Mouse (Mus musculus) heart, adult 2 months (tissue): Measurements from ENCODE around the gene Grin1. TPM values are rescaled to one million over a fixed set of nuclear protein-coding genes. Genes with fewer than 3 reads are reported as not detected.
A peak's percentile ranks its signal among the peaks of the same experiment; 100 is the strongest.

Source experiments
- DNase-seq, 2 experiments: peaks; one replicate each; pipeline ENCODE4 v3.0.0; 2021
- H3K27ac ChIP-seq: fragments of 200-600 bp; 2 replicates; pipeline ENCODE4 v1.8.1; 2022
- H3K27me3 ChIP-seq: fragments of 200-500 bp; 2 replicates; pipeline ENCODE4 v1.6.1; 2012; ENCODE audit warnings: mild to moderate bottlenecking, low read length, inconsistent platforms, mixed read lengths; ENCODE audit not compliant: control insufficient read depth, insufficient read depth
- H3K36me3 ChIP-seq: fragments of 200-500 bp; 2 replicates; pipeline ENCODE4 v1.6.1; 2012; ENCODE audit warnings: low read length, inconsistent platforms; ENCODE audit not compliant: control insufficient read depth, insufficient read depth
- H3K4me1 ChIP-seq: fragments of 200-500 bp; 2 replicates; pipeline ENCODE4 v1.6.1; 2011; ENCODE audit warnings: low read length; ENCODE audit not compliant: control insufficient read depth, insufficient read depth
- H3K4me3 ChIP-seq: fragments of 200-600 bp; 2 replicates; pipeline ENCODE4 v1.8.1; 2022
- H3K79me2 ChIP-seq: fragments of 200-500 bp; replicated peaks from 2 replicates; pipeline ENCODE4 v1.6.1; 2012; ENCODE audit warnings: mild to moderate bottlenecking, inconsistent platforms, low read length, moderate library complexity, mixed read lengths; ENCODE audit not compliant: control insufficient read depth, insufficient read depth
- H3K9ac ChIP-seq: fragments of 200-500 bp; 2 replicates; pipeline ENCODE4 v1.6.1; 2012; ENCODE audit warnings: low read depth, mild to moderate bottlenecking, control low read depth, inconsistent platforms, low read length, mixed read lengths
- CTCF ChIP-seq: fragments of 200-600 bp; IDR thresholded peaks from 2 replicates; pipeline ENCODE4 v1.8.1; 2022; ENCODE audit warnings: antibody characterized with exemption, mild to moderate bottlenecking, moderate library complexity
- EP300 ChIP-seq: fragments of 200-500 bp; IDR thresholded peaks from 2 replicates; pipeline ENCODE4 v1.6.1; 2011; ENCODE audit warnings: low read depth, low read length, control low read depth; ENCODE audit not compliant: insufficient read depth
- POLR2A ChIP-seq: fragments of 200-500 bp; IDR thresholded peaks from 2 replicates; pipeline ENCODE4 v1.6.1; 2011; ENCODE audit warnings: mild to moderate bottlenecking, low read depth, low read length, control low read depth; ENCODE audit not compliant: insufficient read depth
- WGBS: fragments of 180-500 bp; shearing (Covaris S2); methylation state at CpG from one replicate; pipeline ENCODE4 v1.1.7; 2018; 5-methylcytosine and 5-hydroxymethylcytosine counted together
- intact Hi-C: fragments of 180-260 bp; cut with DNase I; formaldehyde crosslinking; loops from one replicate; pipeline ENCODE4 v1.15.1; 2025
- polyA plus RNA-seq: library from polyadenylated mRNA; depleted of rRNA; stranded (reverse); fragments of >200 nt; gene quantifications from 2 replicates; pipeline ENCODE4 v1.2.3, GENCODE M21; 2012
- total RNA-seq, 2 experiments: library from RNA; stranded (reverse); gene quantifications; 2 replicates each; pipeline ENCODE4 v1.2.3; 2021

The Grin1 gene
- total and polyA plus RNA-seq, 3 experiments: 0.41 TPM; not detected in 2

- 54% methylated on average over 10 of the region's 10 CpGs for WGBS
- intact Hi-C loops: no loop called here
- Histone ChIP-seq H3K4me3 (no peak overlapping the region), H3K4me1 (no peaks in the 10 kb centered on the region), H3K27me3 (peaks cover 10% of the 10 kb centered on the region), H3K36me3 (no peaks in the 10 kb centered on the region), H3K79me2 (no peaks in the 10 kb centered on the region), H3K27ac (no peak overlapping the region), H3K9ac (no peak overlapping the region)
- TF ChIP-seq POLR2A (no peak), EP300 (no peak), CTCF (no peak)
- DNase-seq: no peak
These were observed 8.8 kb downstream of the Grin1 start for GRCm38 (mm10) chr2:25310180-25310579.

- intact Hi-C loops: no loop called here
- Histone ChIP-seq H3K27me3 (peaks cover 8% of the 10 kb centered on the region), H3K27ac (no peak overlapping the region), H3K79me2 (no peaks in the 10 kb centered on the region), H3K4me1 (no peaks in the 10 kb centered on the region), H3K4me3 (no peak overlapping the region), H3K36me3 (no peaks in the 10 kb centered on the region), H3K9ac (no peak overlapping the region)
- DNase-seq: no peak
- WGBS: 50% methylated on average over 14 of the region's 14 CpGs
- TF ChIP-seq CTCF: no peak
- no peak for TF ChIP-seq POLR2A
- TF ChIP-seq EP300: no peak
These were observed 13.2 kb downstream of the Grin1 start for GRCm38 (mm10) chr2:25305587-25306359.

- 0 out of 2 replicates have a peak overlapping the region, but pooled peaks have one; percentile 23 for H3K4me3 ChIP-seq
- H3K27me3 ChIP-seq: peaks cover 8% of the 10 kb centered on the region
- H3K36me3 ChIP-seq: no peaks in the 10 kb centered on the region
- no peaks in the 10 kb centered on the region for H3K4me1 ChIP-seq
- no peaks in the 10 kb centered on the region for H3K79me2 ChIP-seq
- no peak for TF ChIP-seq CTCF
- TF ChIP-seq EP300: no peak
- no peak for TF ChIP-seq POLR2A
- intact Hi-C loops: no loop called here
- WGBS: 2% methylated on average over 41 of the region's 45 CpGs
- DNase-seq: no peak
- H3K9ac ChIP-seq: no peak overlapping the region
- no peak overlapping the region for H3K27ac ChIP-seq
These were observed 14.1 kb downstream of the Grin1 start for GRCm38 (mm10) chr2:25304657-25305541.

- no peak overlapping the region for H3K4me3 ChIP-seq
- TF ChIP-seq CTCF: no peak
- no peak for TF ChIP-seq EP300
- no peak for TF ChIP-seq POLR2A
- H3K79me2 ChIP-seq: no peaks in the 10 kb centered on the region
- no peaks in the 10 kb centered on the region for H3K36me3 ChIP-seq
- WGBS: 64% methylated on average over 7 of the region's 7 CpGs
- intact Hi-C loops: no loop called here
- H3K9ac ChIP-seq: no peak overlapping the region
- H3K4me1 ChIP-seq: no peaks in the 10 kb centered on the region
- peaks cover 8% of the 10 kb centered on the region for H3K27me3 ChIP-seq
- DNase-seq: no peak
- no peak overlapping the region for H3K27ac ChIP-seq
These were observed 14.9 kb downstream of the Grin1 start for GRCm38 (mm10) chr2:25303931-25304656.

GRCm38 (mm10) chr2:25303452-25303851, 15.5 kb downstream of the Grin1 start:
- H3K9ac ChIP-seq: no peak overlapping the region
- 60% methylated on average over 3 of the region's 3 CpGs for WGBS
- intact Hi-C loops: no loop called here
- DNase-seq: no peak
- TF ChIP-seq CTCF (no peak), EP300 (no peak), POLR2A (no peak)
- no peaks in the 10 kb centered on the region for H3K79me2 ChIP-seq
- no peaks in the 10 kb centered on the region for H3K36me3 ChIP-seq
- H3K27me3 ChIP-seq: peaks cover 5% of the 10 kb centered on the region
- H3K27ac ChIP-seq: no peak overlapping the region
- H3K4me1 ChIP-seq: no peaks in the 10 kb centered on the region
- no peak overlapping the region for H3K4me3 ChIP-seq
